Mouse (Mus musculus): ENCODE data around the gene Snrnp70. TPM values are rescaled to one million over a fixed set of nuclear protein-coding genes. Genes with fewer than 3 reads are reported as not detected.
A peak's percentile ranks its signal among the peaks of the same experiment; 100 is the strongest.

The Snrnp70 gene
- total RNA-seq (2021): 100 to 1,000 TPM; 273 to 486 TPM

- DNase-seq (ENCODE audit: low spot score in 2 of 2): peak; percentile 100
- intact Hi-C loops (cut with DNase I): loop anchor here (10.0 kb wide), 1 partner anchor 91 kb away; no protein-coding TSS in a partner anchor
Measured at GRCm38 (mm10) chr7:45395578-45396336, at the start of gene Snrnp70. TSS of gene Snrnp70 (minus strand) at chr7:45395742.

- intact Hi-C loops (cut with DNase I): no loop called here
- no peak for DNase-seq (ENCODE audit: low spot score in 2 of 2)
Measured at GRCm38 (mm10) chr7:45443526-45444420, 48.2 kb upstream of the Snrnp70 start.

GRCm38 (mm10) chr7:45437521-45438276 is 42.2 kb upstream of the Snrnp70 start, which contains the start of gene Ruvbl2:
TSS of gene Ruvbl2 (minus strand) at chr7:45438096.
- no peak for DNase-seq (ENCODE audit: low spot score in 2 of 2)
- intact Hi-C loops (cut with DNase I): no loop called here

- no peak for DNase-seq (ENCODE audit: low spot score in 2 of 2)
- intact Hi-C loops (cut with DNase I): no loop called here
Measured at GRCm38 (mm10) chr7:45437046-45437445, 41.5 kb upstream of the Snrnp70 start.

GRCm38 (mm10) chr7:45436444-45436843 is 40.9 kb upstream of the Snrnp70 start:
- intact Hi-C loops (cut with DNase I): no loop called here
- no peak for DNase-seq (ENCODE audit: low spot score in 2 of 2)

GRCm38 (mm10) chr7:45435038-45435437 is 39.5 kb upstream of the Snrnp70 start:
- intact Hi-C loops (cut with DNase I): no loop called here
- no peak for DNase-seq (ENCODE audit: low spot score in 2 of 2)

GRCm38 (mm10) chr7:45434203-45435015 is 38.9 kb upstream of the Snrnp70 start, which contains the start of gene Gys1:
TSS of gene Gys1 (plus strand) at chr7:45434844.
- peak; percentile 100 for DNase-seq (ENCODE audit: low spot score in 2 of 2)
- intact Hi-C loops (cut with DNase I): no loop called here

GRCm38 (mm10) chr7:45433835-45434202 is 38.3 kb upstream of the Snrnp70 start:
- intact Hi-C loops (cut with DNase I): no loop called here

GRCm38 (mm10) chr7:45426556-45426955 is 31.0 kb upstream of the Snrnp70 start:
- no peak for DNase-seq (ENCODE audit: low spot score in 2 of 2)
- intact Hi-C loops (cut with DNase I): no loop called here

More at GRCm38 (mm10) chr7:45433835-45434202, 38.3 kb upstream of the Snrnp70 start:
- DNase-seq (ENCODE audit: low spot score in 2 of 2): no peak

- DNase-seq (ENCODE audit: low spot score in 2 of 2): no peak
- intact Hi-C loops (cut with DNase I): no loop called here
Measured at GRCm38 (mm10) chr7:45421194-45421593, 25.7 kb upstream of the Snrnp70 start.

- no peak for DNase-seq (ENCODE audit: low spot score in 2 of 2)
- intact Hi-C loops (cut with DNase I): no loop called here
Measured at GRCm38 (mm10) chr7:45420615-45420919, 25.0 kb upstream of the Snrnp70 start, which contains the start of gene Lhb. TSS of gene Lhb (plus strand) at chr7:45420820.

GRCm38 (mm10) chr7:45419859-45420614 is 24.5 kb upstream of the Snrnp70 start:
- intact Hi-C loops (cut with DNase I): no loop called here
- no peak for DNase-seq (ENCODE audit: low spot score in 2 of 2)

GRCm38 (mm10) chr7:45417962-45418492 is 22.5 kb upstream of the Snrnp70 start:
- no peak for DNase-seq (ENCODE audit: low spot score in 2 of 2)
- intact Hi-C loops (cut with DNase I): no loop called here

- DNase-seq (ENCODE audit: low spot score in 2 of 2): peak; percentile 33 to 69
- intact Hi-C loops (cut with DNase I): no loop called here
Measured at GRCm38 (mm10) chr7:45415636-45416035, 20.1 kb upstream of the Snrnp70 start.

GRCm38 (mm10) chr7:45414740-45415224 is 19.2 kb upstream of the Snrnp70 start:
- DNase-seq (ENCODE audit: low spot score in 2 of 2): no peak

GRCm38 (mm10) chr7:45413864-45414739 is 18.6 kb upstream of the Snrnp70 start:
- no peak for DNase-seq (ENCODE audit: low spot score in 2 of 2)
- intact Hi-C loops (cut with DNase I): no loop called here

More at GRCm38 (mm10) chr7:45414740-45415224, 19.2 kb upstream of the Snrnp70 start:
- intact Hi-C loops (cut with DNase I): no loop called here

Measured in left cerebral cortex, postnatal 36 days (tissue).